Mouse (Mus musculus) intestine, embryonic 14.5 days (tissue): ENCODE data around the gene Emg1. TPM values are rescaled to one million over a fixed set of nuclear protein-coding genes. Genes with fewer than 3 reads are reported as not detected.
A peak's percentile ranks its signal among the peaks of the same experiment; 100 is the strongest.

Experiments used
- ATAC-seq: fragments of 200-750 bp; cut with Nextera tagmentation; replicated peaks from 2 replicates; pipeline ENCODE4 v1.8.0; 2017; ENCODE audit warnings: low read depth, moderate number of reproducible peaks, moderate TSS enrichment, moderate library complexity; ENCODE audit not compliant: low FRiP score, low TSS enrichment
- DNase-seq: peaks from one replicate; pipeline ENCODE4 v3.0.0-alpha.2; 2018; ENCODE audit warnings: low spot score
- H3K27ac ChIP-seq: fragments of 300-500 bp; sonication (generic); 2 replicates; pipeline ENCODE4 v1.5.1; 2014; ENCODE audit warnings: low read depth, mild to moderate bottlenecking, control low read depth
- H3K27me3 ChIP-seq: fragments of 300-500 bp; sonication (generic); replicated peaks from 2 replicates; pipeline ENCODE4 v1.6.1; 2014; ENCODE audit warnings: low read length, control low read depth; ENCODE audit not compliant: control insufficient read depth, insufficient read depth
- H3K36me3 ChIP-seq: fragments of 300-500 bp; sonication (generic); 2 replicates; pipeline ENCODE4 v1.6.1; 2014; ENCODE audit warnings: low read length, control low read depth; ENCODE audit not compliant: control insufficient read depth, insufficient read depth
- H3K4me1 ChIP-seq: fragments of 300-500 bp; sonication (generic); replicated peaks from 2 replicates; pipeline ENCODE4 v1.6.1; 2014; ENCODE audit warnings: low read length, control low read depth, mixed read lengths; ENCODE audit not compliant: control insufficient read depth, insufficient read depth
- H3K4me2 ChIP-seq: fragments of 300-500 bp; sonication (generic); 2 replicates; pipeline ENCODE4 v1.6.1; 2014; ENCODE audit warnings: low read length
- H3K4me3 ChIP-seq: fragments of 300-500 bp; sonication (generic); 2 replicates; pipeline ENCODE4 v1.5.1; 2014; ENCODE audit warnings: low read depth, low read length, control low read depth, mixed read lengths
- H3K9ac ChIP-seq: fragments of 300-500 bp; sonication (generic); 2 replicates; pipeline ENCODE4 v1.6.1; 2014; ENCODE audit warnings: mild to moderate bottlenecking, low read length
- H3K9me3 ChIP-seq: fragments of 300-500 bp; sonication (generic); 2 replicates; pipeline ENCODE4 v1.6.1; 2016; ENCODE audit warnings: low read length, control low read depth; ENCODE audit not compliant: control insufficient read depth
- WGBS: fragments of 180-500 bp; shearing (Covaris S2); extraction: QIAGEN DNeasy Blood & Tissue Kit; methylation state at CpG from one replicate; pipeline ENCODE4 v1.1.7; 2014; 5-methylcytosine and 5-hydroxymethylcytosine counted together
- polyA plus RNA-seq: library from polyadenylated mRNA; unstranded; fragments of >200 nt; fragmentation: Nextera tagmentation; extraction: Ambion mirVana; gene quantifications from 2 replicates; pipeline ENCODE4 v1.2.1, GENCODE M21; 2014

Emg1 gene
- polyA plus RNA-seq, 1 experiment from 2014 or later = 248 TPM

- H3K36me3 ChIP-seq = peaks cover 19% of the 10 kb centered on the region
- H3K9me3 ChIP-seq = no peaks in the 10 kb centered on the region
- H3K4me2 ChIP-seq = peak overlapping the region; percentile 42
- no peaks in the 10 kb centered on the region for H3K27me3 ChIP-seq
- H3K4me1 ChIP-seq = no peaks in the 10 kb centered on the region
- DNase-seq (no peak), ATAC-seq (no peak)
- H3K4me3 ChIP-seq = no peak overlapping the region
- H3K27ac ChIP-seq = no peak overlapping the region
- H3K9ac ChIP-seq = no peak overlapping the region
- WGBS = 69% methylated on average over 11 of the region's 11 CpGs
These were observed 8.9 kb upstream of the Emg1 start for GRCm38 (mm10) chr6:124720904-124721303.

- DNase-seq = no peak
These were observed 7.5 kb upstream of the Emg1 start for GRCm38 (mm10) chr6:124719354-124719978.

GRCm38 (mm10) chr6:124718703-124719102 is 6.7 kb upstream of the Emg1 start:
- peak; percentile 79 for DNase-seq

More at GRCm38 (mm10) chr6:124719354-124719978, 7.5 kb upstream of the Emg1 start:
- Histone ChIP-seq H3K4me3 (peak overlapping the region; percentile 37), H3K9ac (peak overlapping the region; percentile 65), H3K36me3 (peaks cover 33% of the 10 kb centered on the region), H3K27me3 (no peaks in the 10 kb centered on the region), H3K4me2 (peak overlapping the region; percentile 42), H3K9me3 (no peaks in the 10 kb centered on the region), H3K4me1 (no peaks in the 10 kb centered on the region), H3K27ac (peak overlapping the region; percentile 83)
- ATAC-seq = peak; percentile 17; the same call in 1 of the 2 replicates
- 53% methylated on average over 7 of the region's 7 CpGs for WGBS

DNA sequence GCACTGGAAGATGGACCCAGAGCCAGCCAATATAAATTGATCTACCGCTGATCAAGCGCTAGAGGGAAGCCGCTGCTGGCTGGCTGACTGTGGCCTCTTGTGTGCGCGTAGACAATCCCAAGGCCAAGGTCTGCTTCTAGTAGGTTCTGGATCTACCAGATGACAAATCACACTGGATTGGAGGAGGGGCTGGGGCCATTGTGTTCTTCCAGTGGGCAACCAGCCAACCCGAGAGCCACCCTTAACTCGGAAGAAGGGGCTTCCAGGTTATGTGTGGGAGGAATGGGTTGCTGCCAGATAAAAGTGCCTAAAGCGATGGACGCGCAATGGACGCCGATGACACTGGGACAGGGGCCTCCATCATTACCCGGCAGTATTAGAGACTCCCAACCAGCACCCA is 6.0 kb upstream of the Emg1 start:
- WGBS = 68% methylated on average over 13 of the region's 13 CpGs
- H3K27ac ChIP-seq = peak overlapping the region; percentile 83
- no peaks in the 10 kb centered on the region for H3K9me3 ChIP-seq
- H3K36me3 ChIP-seq = peaks cover 42% of the 10 kb centered on the region
- DNase-seq (no peak), ATAC-seq (no peak; the same call in 1 of the 2 replicates)
- H3K4me1 ChIP-seq = peaks cover 8% of the 10 kb centered on the region
- peak overlapping the region; percentile 45 for H3K4me2 ChIP-seq
- H3K4me3 ChIP-seq = peak overlapping the region; percentile 37
- H3K9ac ChIP-seq = peak overlapping the region; percentile 53
- H3K27me3 ChIP-seq = no peaks in the 10 kb centered on the region

More at GRCm38 (mm10) chr6:124718703-124719102, 6.7 kb upstream of the Emg1 start:
- Histone ChIP-seq H3K4me3 (peak overlapping the region; percentile 37), H3K9me3 (no peaks in the 10 kb centered on the region), H3K27ac (peak overlapping the region; percentile 83), H3K36me3 (peaks cover 41% of the 10 kb centered on the region), H3K27me3 (no peaks in the 10 kb centered on the region), H3K4me1 (peaks cover 3% of the 10 kb centered on the region), H3K4me2 (peak overlapping the region; percentile 42), H3K9ac (peak overlapping the region; percentile 65)
- peak; percentile 72 for ATAC-seq
- 42% methylated on average over 14 of the region's 16 CpGs for whole genome bisulfite sequencing

GRCm38 (mm10) chr6:124716864-124717490 is 5.0 kb upstream of the Emg1 start:
- ATAC-seq = no peak
- Histone ChIP-seq H3K9me3 (no peaks in the 10 kb centered on the region), H3K4me3 (peak overlapping the region; percentile 37), H3K27me3 (no peaks in the 10 kb centered on the region), H3K9ac (peak overlapping the region; percentile 53), H3K36me3 (peaks cover 42% of the 10 kb centered on the region), H3K27ac (peak overlapping the region; percentile 83), H3K4me1 (peaks cover 8% of the 10 kb centered on the region), H3K4me2 (peak overlapping the region; percentile 45)
- peak; percentile 77 for DNase-seq
- 60% methylated on average over 20 of the region's 20 CpGs for WGBS

GRCm38 (mm10) chr6:124712918-124713317 is 940 bp upstream of the Emg1 start:
- Histone ChIP-seq H3K9me3 (no peaks in the 10 kb centered on the region), H3K4me1 (peaks cover 21% of the 10 kb centered on the region), H3K36me3 (peaks cover 59% of the 10 kb centered on the region), H3K4me3 (peak overlapping the region; percentile 95), H3K9ac (peak overlapping the region; percentile 96), H3K4me2 (peak overlapping the region; percentile 61), H3K27ac (0 out of 2 replicates have a peak overlapping the region, but pooled peaks have one; percentile 82), H3K27me3 (no peaks in the 10 kb centered on the region)
- WGBS = 11% methylated on average over 11 of the region's 11 CpGs
- ATAC-seq (no peak), DNase-seq (no peak)

DNA sequence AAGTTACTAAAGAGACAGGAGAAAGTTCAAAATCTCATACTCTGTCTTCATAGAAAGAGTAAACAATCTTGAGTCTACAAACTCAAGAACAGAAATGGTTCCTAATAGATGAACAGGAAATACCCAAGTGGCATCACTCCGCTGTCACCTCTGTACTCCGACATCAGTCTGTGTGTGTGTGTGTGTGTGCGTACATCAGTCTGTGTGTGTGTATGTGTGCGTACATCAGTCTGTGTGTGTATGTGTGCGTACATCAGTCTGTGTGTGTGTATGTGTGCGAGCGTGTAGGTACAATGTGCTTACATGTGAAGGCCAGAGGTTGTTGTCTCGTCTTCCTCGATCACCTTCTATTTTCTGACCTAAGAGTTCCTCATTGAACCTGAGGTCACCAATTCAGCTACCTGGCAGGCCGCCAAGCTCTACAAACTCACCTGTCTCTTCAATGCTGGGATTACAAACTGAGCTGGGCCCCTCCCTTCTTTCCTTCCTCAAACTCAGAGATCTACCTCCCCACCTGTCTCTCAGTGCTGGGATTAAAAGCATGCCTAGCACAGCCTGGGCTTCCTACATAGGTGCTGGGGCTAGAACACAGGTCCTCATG is 3.6 kb downstream of the Emg1 start:
- no peak for DNase-seq
- no peaks in the 10 kb centered on the region for H3K27me3 ChIP-seq
- H3K4me3 ChIP-seq = no peak overlapping the region
- no peak overlapping the region for H3K27ac ChIP-seq
- WGBS = 93% methylated on average over 10 of the region's 10 CpGs
- H3K4me2 ChIP-seq = no peak overlapping the region
- ATAC-seq = no peak
- no peak overlapping the region for H3K9ac ChIP-seq
- H3K9me3 ChIP-seq = no peaks in the 10 kb centered on the region
- H3K36me3 ChIP-seq = peaks cover 61% of the 10 kb centered on the region
- H3K4me1 ChIP-seq = peaks cover 15% of the 10 kb centered on the region

DNA sequence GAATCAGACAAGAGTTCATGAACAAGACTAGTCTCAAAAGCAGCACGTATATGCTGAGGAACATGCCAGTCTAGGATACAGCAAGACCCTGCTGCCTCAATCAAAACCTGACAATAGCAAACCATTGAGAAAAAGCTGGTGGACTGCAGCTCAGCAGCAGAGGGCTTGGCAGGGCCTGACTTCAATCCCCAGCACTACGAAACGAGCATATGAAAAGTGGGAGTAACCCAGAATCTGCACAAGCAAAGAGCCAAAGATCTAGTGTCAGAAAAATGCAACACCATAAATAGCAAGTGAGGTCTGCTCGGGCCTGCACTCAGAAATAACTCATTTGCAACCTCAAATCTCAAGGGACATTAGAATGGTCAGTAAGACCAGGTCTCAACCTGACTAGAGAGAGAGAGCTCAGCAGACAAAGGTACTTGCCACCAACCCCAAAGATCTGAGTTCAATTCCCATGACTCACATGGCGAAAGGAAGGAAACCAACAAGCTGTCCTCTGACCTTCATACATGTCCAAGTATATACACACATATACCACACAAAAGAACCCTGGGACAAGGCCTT is 5.8 kb downstream of the Emg1 start:
- Histone ChIP-seq H3K27me3 (no peaks in the 10 kb centered on the region), H3K36me3 (peaks cover 83% of the 10 kb centered on the region), H3K4me3 (no peak overlapping the region), H3K4me1 (peaks cover 12% of the 10 kb centered on the region), H3K9ac (no peak overlapping the region), H3K27ac (no peak overlapping the region), H3K4me2 (no peak overlapping the region), H3K9me3 (no peaks in the 10 kb centered on the region)
- 86% methylated on average over 5 of the region's 5 CpGs for WGBS
- DNase-seq (no peak), ATAC-seq (no peak)
